In the genomic region with DNA sequence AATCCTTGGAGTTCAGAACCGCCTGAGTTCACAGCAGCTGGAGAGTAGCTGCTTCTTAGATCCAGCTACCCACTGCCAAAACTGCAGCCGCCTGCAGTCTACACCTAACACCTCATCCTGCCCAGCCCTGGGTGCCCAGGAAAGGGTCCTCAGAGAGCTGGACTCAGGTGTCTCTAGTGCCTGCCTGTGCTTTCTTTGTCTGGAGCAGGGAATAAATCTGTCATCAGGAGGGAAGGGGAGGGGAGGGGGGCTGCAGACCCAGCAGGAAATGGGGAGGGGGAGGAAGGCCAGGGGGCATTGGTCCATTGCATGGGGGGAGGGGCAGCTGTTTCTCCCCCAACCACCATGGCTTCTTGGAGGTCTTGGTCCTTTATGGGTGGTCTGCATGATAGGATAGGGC, we compare ENCODE assay signal across 8 mouse cellular contexts. TPM values are rescaled to one million over a fixed set of nuclear protein-coding genes. Genes with fewer than 3 reads are reported as not detected.
DNase-seq lines count a peak whose midpoint lies in the region; ATAC-seq and TF ChIP-seq lines count a peak whose summit lies in the region.
"Had no signal": no experiment of that assay in that cellular context is flagged by ENCODE, and none has a peak within 500 bp of the region (broad histone marks: within the 10 kb centered on the region; RNA-seq: fewer than 3 reads in every experiment).

No protein-coding gene starts in this region.

- H3K9ac ChIP-seq in lung, embryonic 16.5 days (ENCODE audit: low read length), result peak overlapping the region; percentile 70
- no peak overlapping the region for H3K9ac ChIP-seq in liver, embryonic 14.5 days (replicated peaks)
- H3K9ac ChIP-seq in stomach, postnatal 0 days (ENCODE audit: low read length), result no peak overlapping the region

- 3% methylated on average over 2 of the region's 2 CpGs for WGBS in lung, embryonic 16.5 days
- WGBS in hindbrain, embryonic 10.5 days, result 2% methylated on average over 2 of the region's 2 CpGs
- 11% methylated on average over 2 of the region's 2 CpGs for whole genome bisulfite sequencing in liver, embryonic 14.5 days (ENCODE audit: insufficient replicate concordance)
- WGBS in stomach, postnatal 0 days, result 20% methylated on average over 2 of the region's 2 CpGs

- no peaks in the 10 kb centered on the region for H3K36me3 ChIP-seq in lung, embryonic 16.5 days (ENCODE audit: control insufficient read depth, insufficient read depth, low read length)
- peaks cover 27% of the 10 kb centered on the region for H3K36me3 ChIP-seq in hindbrain, embryonic 10.5 days
- H3K36me3 ChIP-seq in liver, embryonic 14.5 days (replicated peaks; ENCODE audit: control insufficient read depth, insufficient read depth, low read depth), result no peaks in the 10 kb centered on the region
- peaks cover 13% of the 10 kb centered on the region; the same call in 1 of the 2 replicates for H3K36me3 ChIP-seq in stomach, postnatal 0 days (ENCODE audit: control insufficient read depth, insufficient read depth, low read length)

- H3K4me2 ChIP-seq in lung, embryonic 16.5 days (ENCODE audit: low read depth, low read length), result peak overlapping the region; percentile 99
- peak overlapping the region; percentile 67 for H3K4me2 ChIP-seq in liver, embryonic 14.5 days (ENCODE audit: low read depth)
- peak overlapping the region; percentile 80 for H3K4me2 ChIP-seq in stomach, postnatal 0 days (replicated peaks; ENCODE audit: low read depth)

- no peak for TF ChIP-seq CTCF in liver, embryonic 14.5 days (IDR thresholded peaks at IDR 0.05; ENCODE audit: low read depth)
- TF ChIP-seq CTCF in stomach, postnatal 0 days (IDR thresholded peaks at IDR 0.05; ENCODE audit: low read depth), result no peak

- no peak overlapping the region for H3K27ac ChIP-seq in lung, embryonic 16.5 days (ENCODE audit: low read length)
- peak overlapping the region; percentile 92 for H3K27ac ChIP-seq in hindbrain, embryonic 10.5 days
- no peak overlapping the region for H3K27ac ChIP-seq in liver, embryonic 14.5 days
- no peak overlapping the region for H3K27ac ChIP-seq in stomach, postnatal 0 days (replicated peaks)

- TF ChIP-seq EP300 in liver, embryonic 14.5 days (IDR thresholded peaks at IDR 0.05; ENCODE audit: low read depth), result no peak
- TF ChIP-seq EP300 in stomach, postnatal 0 days (optimal IDR thresholded peaks at IDR 0.05), result no peak

- no peak for ATAC-seq in lung, embryonic 16.5 days (ENCODE audit: low read depth)
- no peak for ATAC-seq in liver, embryonic 14.5 days (ENCODE audit: insufficient read depth)
- no peak for ATAC-seq in stomach, postnatal 0 days (ENCODE audit: low FRiP score, low TSS enrichment)
- no peak for ATAC-seq in monocyte, adult 5-6 weeks (replicated peaks; ENCODE audit: insufficient number of reproducible peaks, low FRiP score, low TSS enrichment, poor library complexity, severe bottlenecking)

- no peak for DNase-seq in lung, postnatal 14 days
- DNase-seq in hindbrain, embryonic 10.5 days (ENCODE audit: low spot score), result peak; percentile 43
- DNase-seq in liver, embryonic 14.5 days (ENCODE audit: low read depth in 3 of 3, low spot score in 3 of 3), result no peak
- DNase-seq in stomach, postnatal 0 days (ENCODE audit: low spot score), result no peak
- DNase-seq in left cerebral cortex, postnatal 25 days (ENCODE audit: low spot score in 2 of 2), result no peak

- H3K9me3 ChIP-seq in lung, embryonic 16.5 days (ENCODE audit: control insufficient read depth, low read length), result no peaks in the 10 kb centered on the region
- H3K9me3 ChIP-seq in hindbrain, embryonic 10.5 days, result no peaks in the 10 kb centered on the region
- no peaks in the 10 kb centered on the region for H3K9me3 ChIP-seq in liver, embryonic 14.5 days (ENCODE audit: control insufficient read depth, low read length)
- no peaks in the 10 kb centered on the region for H3K9me3 ChIP-seq in stomach, postnatal 0 days (ENCODE audit: control insufficient read depth, low read length)

- H3K27me3 ChIP-seq in lung, embryonic 16.5 days (ENCODE audit: control insufficient read depth, insufficient read depth, low read depth, low read length), result no peaks in the 10 kb centered on the region
- peaks cover 43% of the 10 kb centered on the region for H3K27me3 ChIP-seq in hindbrain, embryonic 10.5 days (ENCODE audit: insufficient read depth, poor library complexity, severe bottlenecking)
- H3K27me3 ChIP-seq in liver, embryonic 14.5 days (ENCODE audit: control insufficient read depth, insufficient read depth, low read length), result peaks cover 35% of the 10 kb centered on the region
- no peaks in the 10 kb centered on the region for H3K27me3 ChIP-seq in stomach, postnatal 0 days (ENCODE audit: control insufficient read depth, insufficient read depth, low read length)

- peaks cover 37% of the 10 kb centered on the region for H3K4me1 ChIP-seq in lung, embryonic 16.5 days (replicated peaks; ENCODE audit: control insufficient read depth, insufficient read depth, low read length)
- peaks cover 79% of the 10 kb centered on the region for H3K4me1 ChIP-seq in hindbrain, embryonic 10.5 days (replicated peaks)
- peaks cover 10 to 23% of the 10 kb centered on the region in 2 experiments for H3K4me1 ChIP-seq in liver, embryonic 14.5 days (replicated peaks; ENCODE audit: control insufficient read depth in 2 of 2, insufficient read depth in 2 of 2, low read length in 1 of 2)
- H3K4me1 ChIP-seq in stomach, postnatal 0 days (replicated peaks; ENCODE audit: control insufficient read depth, insufficient read depth), result peaks cover 8% of the 10 kb centered on the region; the same call in 1 of the 2 replicates

- H3K4me3 ChIP-seq in lung, embryonic 16.5 days (ENCODE audit: low read length), result peak overlapping the region; percentile 60; the same call in 1 of the 2 replicates
- peak overlapping the region; percentile 73 for H3K4me3 ChIP-seq in hindbrain, embryonic 10.5 days
- H3K4me3 ChIP-seq in liver, embryonic 14.5 days (ENCODE audit: insufficient read depth in 1 of 2, low read depth in 2 of 2, low read length in 2 of 2), result peak overlapping the region; percentile 2 to 52; a peak in 1 of 4 replicates
- no peak overlapping the region for H3K4me3 ChIP-seq in stomach, postnatal 0 days (ENCODE audit: low read depth, low read length)

- intact Hi-C loops in left cerebral cortex, postnatal 25 days (cut with DNase I), result no loop called here

RNA-seq across cellular contexts. Expression of gene Hsd11b2, which starts 1.0 kb away (rescaled TPM):
- polyA plus RNA-seq in lung, embryonic 16.5 days (2015; fragmentation: Nextera tagmentation; extraction: Ambion mirVana), result 1.6 and 2.2 TPM in 2 replicates
- polyA plus RNA-seq in hindbrain, embryonic 10.5 days (2016; fragmentation: Nextera tagmentation; extraction: Ambion mirVana), result 24.1 and 36.7 TPM in 2 replicates
- 1.1 TPM in 2 replicates for polyA plus RNA-seq in liver, embryonic 14.5 days (2012; rRNA removed)
- 0.42 and 0.99 TPM in 2 replicates for polyA plus RNA-seq in liver, embryonic 14.5 days (2014; fragmentation: Nextera tagmentation; extraction: Ambion mirVana)
- 2.5 and 2.8 TPM in 2 replicates for polyA plus RNA-seq in stomach, postnatal 0 days (2015; fragmentation: Nextera tagmentation; extraction: Ambion mirVana)
- total RNA-seq in left cerebral cortex, postnatal 25 days (2021), result not detected
- total RNA-seq in monocyte, adult 5-6 weeks (2017), result not detected in 3 replicates
- polyA plus RNA-seq: cortical plate, adult 2 months had no signal

RNA-seq across cellular contexts. Expression of gene Zdhhc1, which starts 22.9 kb away (rescaled TPM):
- 48.3 and 48.4 TPM in 2 replicates for polyA plus RNA-seq in lung, embryonic 16.5 days (2015; fragmentation: Nextera tagmentation; extraction: Ambion mirVana)
- 23.3 and 29.2 TPM in 2 replicates for polyA plus RNA-seq in hindbrain, embryonic 10.5 days (2016; fragmentation: Nextera tagmentation; extraction: Ambion mirVana)
- polyA plus RNA-seq in liver, embryonic 14.5 days (2012; rRNA removed), result 2.2 and 2.4 TPM in 2 replicates
- polyA plus RNA-seq in liver, embryonic 14.5 days (2014; fragmentation: Nextera tagmentation; extraction: Ambion mirVana), result 0.90 and 1.2 TPM in 2 replicates
- 15.6 and 17.2 TPM in 2 replicates for polyA plus RNA-seq in stomach, postnatal 0 days (2015; fragmentation: Nextera tagmentation; extraction: Ambion mirVana)
- total RNA-seq in left cerebral cortex, postnatal 25 days (2021), result 10 to 100 TPM; 34.9 to 35.6 TPM
- total RNA-seq in monocyte, adult 5-6 weeks (2017), result 0.43 to 0.49 TPM (median 0.48 TPM) in 3 replicates

RNA-seq across cellular contexts. Expression of gene Atp6v0d1, which starts 46.3 kb away (rescaled TPM):
- 87.3 and 93.0 TPM in 2 replicates for polyA plus RNA-seq in lung, embryonic 16.5 days (2015; fragmentation: Nextera tagmentation; extraction: Ambion mirVana)
- 90.8 and 119 TPM in 2 replicates for polyA plus RNA-seq in hindbrain, embryonic 10.5 days (2016; fragmentation: Nextera tagmentation; extraction: Ambion mirVana)
- polyA plus RNA-seq in liver, embryonic 14.5 days (2012; rRNA removed), result 36.0 and 40.1 TPM in 2 replicates
- polyA plus RNA-seq in liver, embryonic 14.5 days (2014; fragmentation: Nextera tagmentation; extraction: Ambion mirVana), result 44.3 and 46.3 TPM in 2 replicates
- 96.2 and 101 TPM in 2 replicates for polyA plus RNA-seq in stomach, postnatal 0 days (2015; fragmentation: Nextera tagmentation; extraction: Ambion mirVana)
- total RNA-seq in left cerebral cortex, postnatal 25 days (2021), result 100 to 1,000 TPM; 317 to 340 TPM
- 62.8 to 77.2 TPM (median 68.8 TPM) in 3 replicates for total RNA-seq in monocyte, adult 5-6 weeks (2017)

RNA-seq across cellular contexts. Expression of gene Tppp3, which starts 48.3 kb away (rescaled TPM):
- polyA plus RNA-seq in lung, embryonic 16.5 days (2015; fragmentation: Nextera tagmentation; extraction: Ambion mirVana), result 83.3 and 110 TPM in 2 replicates
- polyA plus RNA-seq in hindbrain, embryonic 10.5 days (2016; fragmentation: Nextera tagmentation; extraction: Ambion mirVana), result 131 and 243 TPM in 2 replicates
- polyA plus RNA-seq in liver, embryonic 14.5 days (2012; rRNA removed), result 0.49 and 0.60 TPM in 2 replicates
- 0.49 and 0.63 TPM in 2 replicates for polyA plus RNA-seq in liver, embryonic 14.5 days (2014; fragmentation: Nextera tagmentation; extraction: Ambion mirVana)
- polyA plus RNA-seq in stomach, postnatal 0 days (2015; fragmentation: Nextera tagmentation; extraction: Ambion mirVana), result 89.9 and 99.8 TPM in 2 replicates
- total RNA-seq in left cerebral cortex, postnatal 25 days (2021), result 10 to 100 TPM; 30.1 to 37.5 TPM
- total RNA-seq in monocyte, adult 5-6 weeks (2017), result 164 to 258 TPM (median 248 TPM) in 3 replicates
